Mouse (Mus musculus) granulocyte monocyte progenitor cell, adult 5-6 weeks (primary cell): ENCODE data around the gene Acot11. TPM values are rescaled to one million over a fixed set of nuclear protein-coding genes. Genes with fewer than 3 reads are reported as not detected.
"Not testable (repeated sequence)": the region's sequence is repeated elsewhere in the genome, so short reads cannot be mapped to it uniquely, and the experiment has no call there.

Experiments used
- ATAC-seq: replicated peaks from 2 replicates; pipeline ENCODE4 v1.8.0; 2016; ENCODE audit warnings: mild to moderate bottlenecking, moderate TSS enrichment, inconsistent platforms; ENCODE audit not compliant: poor library complexity, severe bottlenecking
- total RNA-seq, 2 experiments: library from RNA; stranded (forward) in 1 of 2; stranded (reverse) in 1 of 2; fragments of 200-712, 200-1000 nt in 1 of 2; fragments of >200 nt in 1 of 2; fragmentation: Nextera tagmentation in 1 of 2; gene quantifications; 2 replicates each; pipeline ENCODE4 v1.2.3; 2014 to 2017

The Acot11 gene
- total RNA-seq, 2 experiments from 2014 or later = 4.9 to 5.9 TPM

- ATAC-seq = no peak
Observed at GRCm38 (mm10) chr4:106785345-106785744, 19.5 kb downstream of the Acot11 start.

GRCm38 (mm10) chr4:106784806-106785205, 20.0 kb downstream of the Acot11 start:
- no peak for ATAC-seq

- ATAC-seq = no peak
Observed at GRCm38 (mm10) chr4:106783137-106783536, 21.7 kb downstream of the Acot11 start.

- ATAC-seq = no peak
Observed at GRCm38 (mm10) chr4:106780045-106780444, 24.8 kb downstream of the Acot11 start.

DNA sequence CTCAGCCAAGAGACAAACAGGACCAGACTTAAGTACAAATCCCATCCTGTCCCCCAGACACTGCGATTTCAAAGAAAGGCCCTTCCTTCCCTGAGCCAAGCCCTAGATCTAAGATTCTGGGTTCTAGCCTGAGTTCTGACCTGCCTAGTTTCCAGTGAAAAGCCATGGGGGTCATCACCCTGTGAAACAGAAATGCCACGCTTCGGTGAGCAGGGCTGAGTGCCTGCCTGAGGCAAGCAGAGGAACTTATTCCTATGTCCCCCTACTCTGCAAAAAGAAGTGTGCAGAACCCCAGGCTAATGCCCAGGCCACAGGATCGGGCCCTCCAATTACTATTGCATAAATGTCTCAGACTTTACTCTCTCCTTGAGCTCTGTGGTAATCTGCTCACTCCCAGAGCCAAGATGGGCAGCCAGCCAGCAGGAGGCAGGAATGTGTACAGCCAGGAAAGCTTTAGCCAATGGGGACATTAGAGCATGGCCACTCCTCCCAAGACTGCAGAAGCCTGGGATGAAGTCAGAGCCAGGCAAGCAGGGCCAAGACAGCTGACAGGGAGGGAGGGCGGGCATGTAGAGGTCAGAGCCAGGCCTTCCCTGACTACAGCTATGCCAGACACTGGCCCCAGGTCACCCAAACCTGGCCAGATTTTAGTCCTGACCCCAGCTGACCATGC, 26.5 kb downstream of the Acot11 start:
- ATAC-seq = peak; percentile 27; the same call in 1 of the 2 replicates

DNA sequence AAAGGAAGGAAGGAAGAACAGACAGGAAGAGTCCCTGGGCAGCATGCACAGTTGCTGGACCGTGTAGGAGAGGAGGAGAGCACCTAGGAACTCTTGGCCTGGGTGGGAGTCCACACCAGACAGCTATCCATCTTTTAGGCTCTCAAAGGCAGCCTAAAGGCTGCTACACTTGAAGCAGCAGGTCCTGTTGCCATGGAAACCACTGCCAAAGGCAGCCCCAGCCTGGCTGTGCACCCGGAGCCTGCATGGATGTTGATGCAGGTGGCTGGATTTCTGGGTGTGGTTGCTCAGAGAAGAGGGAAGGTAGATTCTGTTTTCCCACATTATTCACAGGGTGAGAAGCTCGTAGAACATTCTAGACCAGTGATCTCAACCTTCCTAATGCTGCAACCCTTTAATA, 27.8 kb downstream of the Acot11 start:
- ATAC-seq = no peak

- ATAC-seq = not testable (repeated sequence)
Observed at GRCm38 (mm10) chr4:106775767-106776166, 29.0 kb downstream of the Acot11 start.

GRCm38 (mm10) chr4:106772558-106772957, 32.2 kb downstream of the Acot11 start:
- no peak for ATAC-seq

GRCm38 (mm10) chr4:106769306-106769705, 35.5 kb downstream of the Acot11 start:
- ATAC-seq = no peak

DNA sequence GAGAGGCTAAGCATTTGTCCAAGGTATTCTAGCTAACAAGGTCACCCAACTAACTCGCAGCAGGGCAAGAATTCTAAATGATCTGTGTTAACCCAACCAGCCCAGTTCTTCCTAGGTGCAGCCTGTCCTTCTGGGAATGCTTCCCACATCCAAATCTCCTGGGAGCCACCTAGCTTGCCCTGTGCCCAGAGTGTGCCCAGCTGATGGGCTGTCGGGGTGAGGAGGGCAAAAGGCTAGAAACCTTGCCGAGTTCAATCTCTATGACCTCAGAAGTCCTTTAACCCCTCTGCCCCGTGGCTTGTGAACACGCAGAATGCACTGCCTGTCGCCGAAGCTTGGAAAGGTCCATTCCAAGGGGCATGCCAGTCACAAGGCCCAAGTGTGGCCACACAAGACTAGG, 40.6 kb downstream of the Acot11 start:
- no peak for ATAC-seq

DNA sequence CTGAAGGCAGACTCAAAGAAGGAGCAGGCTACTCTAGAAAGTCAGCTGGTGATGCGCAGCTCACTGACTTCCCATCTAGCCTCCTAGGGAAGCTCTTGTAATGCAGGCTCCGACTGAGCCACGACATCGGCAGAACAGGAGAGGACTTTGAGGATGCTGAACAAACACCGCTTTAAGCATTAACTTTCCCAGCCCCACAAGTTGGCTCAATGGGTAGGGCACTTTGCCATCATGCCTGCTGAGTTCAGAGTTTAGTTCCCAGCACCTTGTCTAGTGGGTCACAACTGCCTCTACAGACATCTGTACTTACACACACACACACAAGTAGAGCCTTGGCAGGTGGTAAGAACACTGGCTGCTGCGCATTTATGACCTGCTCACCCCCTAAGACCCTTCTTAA, 53.1 kb downstream of the Acot11 start:
- no peak for ATAC-seq

DNA sequence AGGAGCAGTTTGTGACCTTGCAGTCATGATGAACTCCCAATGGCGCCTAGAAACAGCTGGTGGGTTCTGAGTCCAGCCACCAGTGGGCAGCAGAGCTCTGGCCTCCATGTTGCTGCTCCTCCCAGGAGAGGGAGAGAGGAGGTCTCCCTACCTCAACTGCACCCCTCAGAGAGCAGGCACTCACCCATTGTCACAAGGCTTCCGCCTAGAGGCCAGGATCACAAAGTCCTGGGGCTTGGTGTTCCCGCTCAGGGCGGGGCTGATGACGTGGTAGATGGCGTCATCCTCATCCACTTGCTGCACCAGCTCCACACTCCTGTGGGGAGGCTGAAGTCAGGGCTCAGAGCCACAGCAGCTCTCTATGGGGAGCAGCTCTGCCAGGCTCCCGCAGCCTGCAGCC, 55.1 kb downstream of the Acot11 start:
- ATAC-seq = peak; percentile 63

DNA sequence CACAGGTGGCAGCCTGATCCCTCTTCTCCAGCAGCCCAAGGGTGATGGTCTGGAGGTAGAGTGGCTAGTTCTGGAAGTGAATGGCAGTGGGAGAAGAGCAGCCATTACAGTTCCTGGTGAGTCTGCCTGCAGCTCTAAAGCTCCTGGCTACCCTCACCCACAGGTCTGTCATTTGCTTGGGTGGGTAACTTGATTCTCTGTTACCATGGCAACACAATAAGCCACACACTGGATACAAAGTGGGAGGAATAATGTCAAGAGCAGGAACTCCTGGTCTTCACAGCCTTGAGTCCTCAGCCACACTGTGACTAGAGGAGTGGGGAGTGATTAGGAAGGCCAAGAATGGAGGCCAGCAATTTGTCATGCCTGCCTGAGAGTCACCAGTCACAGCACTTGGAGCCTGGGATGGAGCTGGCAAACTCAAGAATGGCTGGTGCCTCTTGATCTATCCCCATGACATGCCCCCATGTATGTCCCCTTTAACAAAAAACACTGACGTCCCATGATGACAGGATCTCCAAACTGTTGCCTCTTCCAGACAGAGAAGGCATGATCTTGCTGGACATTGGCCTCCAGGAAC, 57.7 kb downstream of the Acot11 start:
- no peak for ATAC-seq

- no peak for ATAC-seq
Observed at GRCm38 (mm10) chr4:106745862-106746261, 58.9 kb downstream of the Acot11 start.

- ATAC-seq = no peak
Observed at GRCm38 (mm10) chr4:106737904-106738303, 66.9 kb downstream of the Acot11 start.

- not testable (repeated sequence) for ATAC-seq
Observed at GRCm38 (mm10) chr4:106736884-106737283, 67.9 kb downstream of the Acot11 start.

GRCm38 (mm10) chr4:106733636-106734035, 71.2 kb downstream of the Acot11 start, which contains the start of gene Fam151a:
Gene Fam151a (plus strand): TSS chr4:106733889.
- no peak for ATAC-seq

- ATAC-seq = no peak
Observed at GRCm38 (mm10) chr4:106730814-106731213, 74.0 kb downstream of the Acot11 start, which contains the start of gene Mroh7. Gene Mroh7 (minus strand): TSS chr4:106730925.

DNA sequence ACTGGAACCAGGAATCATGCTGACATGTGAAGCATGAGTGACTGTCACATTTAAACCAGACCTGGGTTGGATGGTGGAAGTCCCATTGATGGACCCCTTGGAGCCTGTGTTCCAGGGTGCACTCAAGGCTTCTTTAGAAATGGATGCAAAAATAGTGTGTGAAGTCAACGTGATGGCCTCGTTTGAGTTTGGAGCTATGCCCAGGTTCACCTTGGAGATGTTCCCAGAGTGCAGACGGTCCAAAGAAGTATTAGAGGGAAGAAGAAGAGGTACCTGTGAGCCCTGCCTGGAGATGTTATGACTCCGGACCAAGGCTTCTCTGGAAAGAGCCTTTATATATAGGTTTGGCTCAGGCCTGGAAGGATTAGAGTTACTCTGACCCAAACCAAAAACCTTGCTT, 84.2 kb downstream of the Acot11 start:
- ATAC-seq = no peak

- no peak for ATAC-seq
Observed at GRCm38 (mm10) chr4:106713622-106714021, 91.2 kb downstream of the Acot11 start.

- peak; percentile 81 for ATAC-seq
Observed at GRCm38 (mm10) chr4:106708408-106708807, 96.4 kb downstream of the Acot11 start.

- no peak for ATAC-seq
Observed at GRCm38 (mm10) chr4:106707957-106708356, 96.8 kb downstream of the Acot11 start.
